Mouse (Mus musculus) embryonic facial prominence, embryonic 15.5 days (tissue): ENCODE data around the gene Kcnh1. TPM values are rescaled to one million over a fixed set of nuclear protein-coding genes. Genes with fewer than 3 reads are reported as not detected.

Experiments used
- ATAC-seq: fragments of 200-750 bp; cut with Nextera tagmentation; 2 replicates; pipeline ENCODE4 v1.8.0; 2017; ENCODE audit warnings: low read depth, moderate TSS enrichment; ENCODE audit not compliant: insufficient number of reproducible peaks, low FRiP score, low TSS enrichment
- H3K27ac ChIP-seq: fragments of 300-500 bp; sonication (generic); replicated peaks from 2 replicates; pipeline ENCODE4 v1.5.1; 2015; ENCODE audit warnings: mild to moderate bottlenecking, inconsistent platforms
- H3K27me3 ChIP-seq: fragments of 300-500 bp; sonication (generic); 2 replicates; pipeline ENCODE4 v1.6.1; 2015; ENCODE audit warnings: inconsistent platforms
- H3K36me3 ChIP-seq: fragments of 300-500 bp; sonication (generic); 2 replicates; pipeline ENCODE4 v1.6.1; 2015; ENCODE audit warnings: mild to moderate bottlenecking, inconsistent platforms
- H3K4me1 ChIP-seq: fragments of 300-500 bp; sonication (generic); 2 replicates; pipeline ENCODE4 v1.6.1; 2015; ENCODE audit warnings: inconsistent platforms
- H3K4me2 ChIP-seq: fragments of 300-500 bp; sonication (generic); replicated peaks from 2 replicates; pipeline ENCODE4 v1.6.1; 2015; ENCODE audit warnings: mild to moderate bottlenecking, inconsistent platforms
- H3K4me3 ChIP-seq: fragments of 300-500 bp; sonication (generic); replicated peaks from 2 replicates; pipeline ENCODE4 v1.5.1; 2015; ENCODE audit warnings: mild to moderate bottlenecking, inconsistent platforms
- H3K9ac ChIP-seq: fragments of 300-500 bp; sonication (generic); 2 replicates; pipeline ENCODE4 v1.6.1; 2015; ENCODE audit warnings: inconsistent platforms
- H3K9me3 ChIP-seq: fragments of 300-500 bp; sonication (generic); replicated peaks from 2 replicates; pipeline ENCODE4 v1.6.1; 2016; ENCODE audit warnings: inconsistent platforms
- WGBS: fragments of 180-500 bp; shearing (Covaris S2); methylation state at CpG from one replicate; pipeline ENCODE4 v1.1.7; 2015; 5-methylcytosine and 5-hydroxymethylcytosine counted together
- polyA plus RNA-seq: library from polyadenylated mRNA; unstranded; fragments of >200 nt; fragmentation: Nextera tagmentation; extraction: Ambion mirVana; gene quantifications from 2 replicates; pipeline ENCODE4 v1.2.1, GENCODE M21; 2015

Gene Kcnh1
- polyA plus RNA-seq, 1 experiment from 2014 or later: 1.7 TPM

DNA sequence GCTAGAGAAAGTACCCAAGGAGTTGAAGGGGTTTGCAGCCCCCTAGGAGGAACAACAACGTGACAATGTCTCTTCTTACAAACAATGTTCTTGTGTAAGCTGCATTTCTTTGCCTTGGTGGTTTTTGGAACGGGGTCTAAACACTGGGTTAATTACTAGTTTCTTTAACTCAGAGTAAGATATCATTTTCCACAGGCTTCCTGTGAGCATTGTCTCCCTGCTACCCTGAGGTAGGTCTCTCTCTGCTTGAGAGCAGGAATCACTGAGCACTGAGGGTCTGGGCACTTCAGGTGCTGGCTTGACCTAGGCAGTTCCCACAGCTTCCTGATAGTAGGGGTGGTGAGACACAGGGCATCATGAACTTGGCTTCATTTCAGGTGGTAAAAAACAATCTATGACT lies 257.1 kb downstream of the Kcnh1 start:
- 44% methylated on average over 2 of the region's 2 CpGs for WGBS
- no peak overlapping the region for H3K9ac ChIP-seq
- H3K27me3 ChIP-seq: no peaks in the 10 kb centered on the region
- H3K4me1 ChIP-seq: peaks cover 39% of the 10 kb centered on the region
- no peak overlapping the region for H3K4me2 ChIP-seq
- ATAC-seq: no peak
- H3K27ac ChIP-seq: peak overlapping the region; percentile 74
- no peaks in the 10 kb centered on the region for H3K36me3 ChIP-seq
- H3K9me3 ChIP-seq: no peaks in the 10 kb centered on the region
- no peak overlapping the region for H3K4me3 ChIP-seq

DNA sequence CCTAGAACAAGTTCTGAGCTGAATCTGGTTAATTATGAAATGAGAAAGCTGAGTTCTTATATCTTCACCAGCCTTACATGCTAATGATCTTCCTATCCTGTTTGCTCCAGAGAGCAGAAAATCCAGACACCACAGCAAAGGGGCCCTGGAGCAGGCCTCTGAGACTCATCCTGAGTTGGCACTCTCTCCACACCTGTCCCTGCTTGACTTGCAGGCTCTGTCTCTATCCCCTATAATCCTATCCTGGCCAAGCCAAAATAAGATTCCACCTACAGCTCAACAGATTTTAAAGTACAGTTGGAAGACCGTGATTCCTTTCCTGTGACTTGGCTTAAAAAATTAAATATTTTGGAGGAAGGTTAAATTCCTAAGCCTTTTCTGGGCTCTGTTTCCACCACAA lies 257.9 kb downstream of the Kcnh1 start:
- no peaks in the 10 kb centered on the region for H3K36me3 ChIP-seq
- no peaks in the 10 kb centered on the region for H3K9me3 ChIP-seq
- H3K27ac ChIP-seq: peak overlapping the region; percentile 74
- no peak overlapping the region for H3K4me3 ChIP-seq
- H3K27me3 ChIP-seq: no peaks in the 10 kb centered on the region
- H3K4me1 ChIP-seq: peaks cover 36% of the 10 kb centered on the region
- WGBS: 56% methylated on average over 1 of the region's 1 CpGs
- no peak for ATAC-seq
- H3K9ac ChIP-seq: no peak overlapping the region
- no peak overlapping the region for H3K4me2 ChIP-seq

DNA sequence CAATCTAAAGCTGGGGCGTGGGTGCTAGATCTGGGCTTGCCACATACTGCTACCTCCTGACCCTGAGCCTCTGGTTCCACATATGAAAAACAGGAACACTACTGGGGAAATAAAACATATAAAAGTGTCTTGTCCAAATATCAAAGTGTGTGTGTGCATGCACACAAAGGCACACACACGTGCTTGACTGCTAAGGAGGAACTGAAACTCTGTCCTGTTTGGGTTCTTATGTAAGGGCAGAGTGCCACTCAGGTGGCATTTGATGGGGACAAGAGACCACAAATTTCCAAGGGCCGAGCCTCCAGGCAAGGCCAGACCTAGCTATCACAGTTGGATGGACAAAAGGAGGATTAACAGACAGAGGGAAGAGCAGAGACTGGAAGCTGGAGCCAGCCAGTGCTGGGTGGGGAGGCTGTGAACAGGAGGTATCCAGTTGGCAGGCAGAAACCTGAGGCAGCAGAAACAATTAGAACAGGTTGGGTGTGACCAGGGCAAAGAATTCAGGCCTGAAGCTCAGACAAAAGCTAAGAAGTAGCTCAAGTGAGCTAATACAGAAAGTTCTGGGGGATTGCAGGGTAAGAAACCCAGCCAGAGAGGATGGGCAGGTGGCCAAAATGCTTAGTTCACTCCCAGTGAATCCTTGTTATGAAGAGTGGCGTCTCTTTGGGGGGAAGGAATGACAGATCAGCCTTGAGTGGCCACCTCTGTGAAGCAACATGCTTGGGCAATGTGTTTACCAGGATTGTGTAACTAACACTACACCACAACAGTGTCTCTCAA lies 259.2 kb downstream of the Kcnh1 start:
- Histone ChIP-seq H3K4me2 (no peak overlapping the region), H3K36me3 (no peaks in the 10 kb centered on the region), H3K9me3 (no peaks in the 10 kb centered on the region), H3K4me3 (no peak overlapping the region), H3K27ac (peak overlapping the region; percentile 74), H3K27me3 (no peaks in the 10 kb centered on the region), H3K4me1 (peaks cover 24% of the 10 kb centered on the region), H3K9ac (no peak overlapping the region)
- WGBS: 52% methylated on average over 4 of the region's 4 CpGs
- no peak for ATAC-seq

DNA sequence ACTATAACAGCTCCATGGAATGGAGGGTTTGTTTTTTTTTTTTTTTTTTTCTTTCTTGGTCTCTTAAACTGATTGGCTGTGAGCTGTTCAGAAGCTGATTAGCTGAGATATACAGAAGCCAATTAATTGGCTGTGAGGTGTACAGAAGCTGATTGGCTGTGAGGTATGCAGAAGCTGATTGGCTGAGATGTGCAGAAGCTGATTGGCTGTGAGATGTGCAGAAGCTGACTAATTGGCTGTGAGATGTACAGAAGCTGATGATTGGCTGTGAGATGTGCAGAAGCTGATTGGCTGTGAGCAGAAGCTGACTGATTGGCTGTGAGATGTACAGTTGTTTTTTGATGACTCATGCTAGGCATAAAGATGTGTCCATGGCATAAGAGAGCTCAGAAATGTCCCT lies 259.9 kb downstream of the Kcnh1 start:
- H3K9ac ChIP-seq: no peak overlapping the region
- no peak for ATAC-seq
- no peaks in the 10 kb centered on the region for H3K9me3 ChIP-seq
- H3K4me3 ChIP-seq: no peak overlapping the region
- no peaks in the 10 kb centered on the region for H3K36me3 ChIP-seq
- H3K4me2 ChIP-seq: no peak overlapping the region
- H3K27ac ChIP-seq: peak overlapping the region; percentile 48; the same call in 1 of the 2 replicates
- H3K27me3 ChIP-seq: no peaks in the 10 kb centered on the region
- peaks cover 17% of the 10 kb centered on the region for H3K4me1 ChIP-seq

DNA sequence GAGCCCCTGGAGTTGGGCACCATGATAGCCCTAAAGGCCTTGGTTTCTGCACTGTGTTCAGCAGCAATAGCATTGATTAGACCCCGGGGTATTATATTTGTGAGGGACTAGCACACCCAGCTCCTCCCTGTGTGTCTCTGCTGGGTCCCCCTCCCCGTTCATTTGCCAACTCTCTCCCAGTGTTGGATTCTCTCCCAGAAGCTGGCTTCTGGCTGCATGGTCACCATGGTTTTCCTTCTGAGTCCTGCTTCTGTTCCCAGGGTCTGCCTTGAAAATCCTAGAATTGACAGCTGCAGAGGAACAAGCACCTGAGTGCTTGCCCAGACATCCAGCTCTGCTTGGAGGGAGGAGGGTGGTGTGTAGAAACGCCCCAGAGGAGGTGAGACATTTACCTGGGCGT lies 261.1 kb downstream of the Kcnh1 start:
- H3K4me2 ChIP-seq: no peak overlapping the region
- H3K27me3 ChIP-seq: no peaks in the 10 kb centered on the region
- no peak overlapping the region for H3K27ac ChIP-seq
- 57% methylated on average over 4 of the region's 4 CpGs for WGBS
- H3K36me3 ChIP-seq: no peaks in the 10 kb centered on the region
- H3K9me3 ChIP-seq: no peaks in the 10 kb centered on the region
- no peak overlapping the region for H3K9ac ChIP-seq
- ATAC-seq: no peak
- H3K4me1 ChIP-seq: peaks cover 6% of the 10 kb centered on the region; the same call in 1 of the 2 replicates
- H3K4me3 ChIP-seq: no peak overlapping the region

DNA sequence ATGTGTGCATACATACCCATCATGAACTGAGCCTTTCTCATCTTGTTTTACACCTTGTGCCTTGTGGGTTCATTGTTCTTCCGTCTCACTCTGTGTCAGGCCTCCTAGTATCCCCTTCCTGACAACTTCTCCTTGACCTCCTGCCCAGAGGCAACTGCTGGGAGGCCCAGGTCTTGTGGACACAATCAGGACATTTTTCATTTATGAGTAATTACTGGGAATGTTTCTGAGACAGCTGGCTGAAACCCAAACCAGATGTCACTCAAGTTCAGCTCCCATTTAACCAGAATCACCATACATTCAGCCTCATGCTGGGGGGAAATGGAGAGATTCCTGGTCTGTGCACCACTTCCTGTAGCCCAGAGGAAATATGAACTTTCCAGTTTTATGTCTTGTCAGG lies 263.9 kb downstream of the Kcnh1 start:
- Histone ChIP-seq H3K9ac (no peak overlapping the region), H3K36me3 (no peaks in the 10 kb centered on the region), H3K9me3 (no peaks in the 10 kb centered on the region), H3K4me3 (no peak overlapping the region), H3K4me1 (0 out of 2 replicates have a peak, but pooled peaks cover 5% of the 10 kb centered on the region), H3K27me3 (no peaks in the 10 kb centered on the region), H3K27ac (no peak overlapping the region), H3K4me2 (no peak overlapping the region)
- no peak for ATAC-seq
- WGBS: 19% methylated on average over 1 of the region's 1 CpGs

DNA sequence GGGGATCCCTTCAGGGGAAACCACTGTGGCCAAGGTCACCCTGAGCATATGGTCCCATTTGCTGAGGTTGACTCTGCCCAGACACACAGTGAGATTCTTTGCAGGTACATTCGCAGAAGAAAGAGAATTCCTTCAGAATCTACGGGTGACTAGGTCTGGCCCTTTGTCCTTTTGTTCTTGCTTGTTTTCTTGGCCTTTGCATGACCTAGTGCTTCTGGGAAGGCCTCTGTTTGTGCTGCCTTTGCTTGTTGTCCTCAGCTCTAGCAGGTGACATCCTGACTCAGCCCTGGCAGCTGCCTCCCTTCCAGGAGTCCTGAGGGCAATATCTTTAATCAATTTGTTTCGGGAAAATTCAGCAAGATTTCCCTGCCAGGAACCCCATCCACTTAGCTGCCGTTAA lies 264.4 kb downstream of the Kcnh1 start:
- no peak overlapping the region for H3K4me3 ChIP-seq
- H3K9ac ChIP-seq: no peak overlapping the region
- no peak overlapping the region for H3K27ac ChIP-seq
- H3K9me3 ChIP-seq: no peaks in the 10 kb centered on the region
- H3K27me3 ChIP-seq: no peaks in the 10 kb centered on the region
- 0 out of 2 replicates have a peak, but pooled peaks cover under 1% of the 10 kb centered on the region for H3K4me1 ChIP-seq
- no peak overlapping the region for H3K4me2 ChIP-seq
- no peak for ATAC-seq
- 37% methylated on average over 4 of the region's 4 CpGs for WGBS
- H3K36me3 ChIP-seq: no peaks in the 10 kb centered on the region

DNA sequence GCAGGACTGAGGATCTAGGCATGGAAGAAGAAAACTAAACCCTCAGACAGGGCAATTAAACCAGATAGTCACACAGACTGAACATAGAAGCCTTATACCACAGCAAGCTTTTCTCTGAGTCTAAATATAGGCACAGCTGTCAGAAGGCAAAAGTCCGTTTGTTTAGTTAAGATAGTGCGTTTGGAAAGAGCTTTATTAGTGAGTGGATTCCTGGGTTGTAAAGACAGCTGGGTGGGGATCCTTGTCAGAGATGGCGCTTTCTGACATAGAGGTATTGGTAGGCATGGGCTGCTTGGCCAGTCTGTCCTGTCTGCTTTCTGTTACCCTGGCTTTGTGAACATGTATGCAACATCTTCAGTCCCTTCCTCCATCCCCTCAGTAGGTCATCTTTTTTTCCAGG lies 266.5 kb downstream of the Kcnh1 start:
- Histone ChIP-seq H3K4me2 (no peak overlapping the region), H3K9ac (no peak overlapping the region), H3K36me3 (no peaks in the 10 kb centered on the region), H3K27ac (no peak overlapping the region), H3K4me3 (no peak overlapping the region), H3K27me3 (no peaks in the 10 kb centered on the region), H3K4me1 (no peaks in the 10 kb centered on the region), H3K9me3 (no peaks in the 10 kb centered on the region)
- ATAC-seq: no peak
- WGBS: 61% methylated on average over 3 of the region's 3 CpGs

DNA sequence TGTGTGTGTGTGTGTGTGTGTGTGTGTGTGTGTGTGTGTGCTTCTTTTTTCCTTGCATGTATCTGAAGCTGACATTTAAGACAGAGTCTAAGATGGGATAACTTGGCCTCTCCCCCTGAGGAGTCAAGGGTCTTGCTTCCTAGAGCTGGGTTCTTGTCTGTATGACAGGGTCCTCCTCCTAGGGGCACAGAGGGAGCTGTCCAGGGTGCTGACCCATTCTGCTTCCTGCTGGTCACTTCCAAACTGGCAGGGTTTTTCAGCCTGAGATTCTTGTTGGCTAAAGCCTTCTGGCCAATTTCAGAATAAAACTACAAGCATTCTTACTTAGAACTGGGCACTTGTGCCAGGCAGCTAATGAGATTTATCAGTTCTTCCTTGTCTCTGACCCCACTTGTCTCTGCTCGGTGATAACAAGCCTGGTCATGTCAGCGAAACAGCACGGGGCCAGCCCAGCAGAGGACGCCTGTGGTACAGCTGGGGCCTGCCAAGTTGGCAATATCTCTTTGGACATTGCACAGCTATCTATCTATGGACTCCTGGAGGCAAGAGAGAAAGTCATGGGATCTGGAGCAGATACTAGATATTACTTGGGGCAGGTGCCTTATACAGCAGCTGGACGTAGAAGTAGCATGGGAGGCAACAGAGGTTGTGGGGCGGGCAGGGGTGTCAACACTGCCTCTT lies 267.1 kb downstream of the Kcnh1 start:
- no peak overlapping the region for H3K4me2 ChIP-seq
- no peak overlapping the region for H3K4me3 ChIP-seq
- no peak for ATAC-seq
- no peak overlapping the region for H3K9ac ChIP-seq
- H3K9me3 ChIP-seq: no peaks in the 10 kb centered on the region
- 78% methylated on average over 6 of the region's 6 CpGs for WGBS
- no peaks in the 10 kb centered on the region for H3K4me1 ChIP-seq
- no peak overlapping the region for H3K27ac ChIP-seq
- H3K36me3 ChIP-seq: no peaks in the 10 kb centered on the region
- no peaks in the 10 kb centered on the region for H3K27me3 ChIP-seq

DNA sequence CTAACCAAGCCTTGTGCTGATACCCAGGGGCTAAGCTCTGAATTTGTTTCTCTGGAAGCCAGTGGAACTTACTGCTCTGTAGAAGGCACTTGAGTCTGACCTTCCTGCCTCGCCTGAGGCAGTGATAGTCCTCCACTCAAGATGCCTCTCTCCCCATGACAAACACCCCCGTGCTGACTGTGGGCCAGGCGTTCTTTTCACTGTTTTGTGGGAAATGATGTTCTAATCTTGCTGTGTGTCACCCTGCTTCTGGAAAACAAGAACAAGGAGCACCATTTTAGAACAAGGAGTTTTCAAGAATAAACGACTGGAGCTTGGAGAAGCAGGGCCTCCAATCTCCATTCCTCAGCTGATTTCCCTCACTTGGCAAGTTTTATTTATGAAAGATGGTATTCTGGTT lies 273.2 kb downstream of the Kcnh1 start:
- no peak overlapping the region for H3K4me2 ChIP-seq
- 64% methylated on average over 4 of the region's 4 CpGs for WGBS
- no peaks in the 10 kb centered on the region for H3K36me3 ChIP-seq
- H3K27me3 ChIP-seq: no peaks in the 10 kb centered on the region
- no peak overlapping the region for H3K4me3 ChIP-seq
- H3K27ac ChIP-seq: no peak overlapping the region
- ATAC-seq: no peak
- no peak overlapping the region for H3K9ac ChIP-seq
- H3K4me1 ChIP-seq: no peaks in the 10 kb centered on the region
- no peaks in the 10 kb centered on the region for H3K9me3 ChIP-seq

DNA sequence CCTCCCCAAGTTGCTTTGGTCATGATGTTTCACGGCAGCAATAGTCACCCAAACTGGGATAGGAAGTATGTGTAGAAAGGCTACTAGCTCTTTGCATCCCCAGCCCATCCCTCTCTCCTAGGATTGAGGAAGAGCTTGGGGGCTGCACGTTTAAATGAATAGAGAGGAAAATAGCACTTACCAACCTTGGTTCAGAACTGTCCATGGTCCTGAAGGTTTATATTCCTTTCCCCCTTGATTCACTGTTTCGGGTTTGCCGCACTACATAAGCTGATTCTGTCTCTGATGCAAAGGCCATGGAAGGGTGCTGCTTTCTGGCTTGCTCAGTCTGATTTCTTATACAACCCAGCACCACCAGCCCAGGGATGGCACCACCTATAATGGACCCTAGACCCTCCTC lies 281.8 kb downstream of the Kcnh1 start:
- Histone ChIP-seq H3K9me3 (no peaks in the 10 kb centered on the region), H3K4me3 (no peak overlapping the region), H3K9ac (no peak overlapping the region), H3K4me2 (no peak overlapping the region), H3K36me3 (no peaks in the 10 kb centered on the region), H3K4me1 (no peaks in the 10 kb centered on the region), H3K27ac (no peak overlapping the region), H3K27me3 (no peaks in the 10 kb centered on the region)
- ATAC-seq: no peak
- 47% methylated on average over 4 of the region's 4 CpGs for WGBS

DNA sequence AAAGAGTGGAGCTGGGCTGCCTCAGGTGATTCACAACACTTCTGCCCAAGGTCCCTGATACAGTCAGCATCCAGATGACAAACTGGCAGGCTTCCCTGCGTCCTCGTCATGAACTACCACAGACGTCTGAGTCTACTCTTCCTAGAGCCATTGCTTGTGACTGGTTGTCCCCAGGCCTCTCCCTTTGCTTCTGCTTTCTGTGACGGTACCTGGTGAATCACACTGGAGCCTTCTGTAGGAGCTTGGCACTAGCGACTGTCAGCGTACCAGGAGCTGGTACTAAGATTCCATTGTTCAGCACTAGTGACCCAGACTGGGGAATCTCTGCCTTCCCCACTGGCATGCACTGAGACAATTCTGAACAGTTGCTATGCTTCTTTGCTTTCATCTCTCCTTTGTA lies 282.6 kb downstream of the Kcnh1 start:
- Histone ChIP-seq H3K27ac (no peak overlapping the region), H3K4me3 (no peak overlapping the region), H3K27me3 (no peaks in the 10 kb centered on the region), H3K4me2 (no peak overlapping the region), H3K9ac (no peak overlapping the region), H3K4me1 (no peaks in the 10 kb centered on the region), H3K9me3 (no peaks in the 10 kb centered on the region), H3K36me3 (no peaks in the 10 kb centered on the region)
- 90% methylated on average over 6 of the region's 6 CpGs for WGBS
- ATAC-seq: no peak
